Mouse (Mus musculus): ENCODE data around the gene Sp7. TPM values are rescaled to one million over a fixed set of nuclear protein-coding genes. Genes with fewer than 3 reads are reported as not detected.

Gene Sp7
- polyA plus RNA-seq, 1 experiment from 2014 or later: not detected

- Histone ChIP-seq H3K9me3 (ENCODE audit: low read length) (no peaks in the 10 kb centered on the region), H3K4me3 (ENCODE audit: low read depth, low read length) (no peak overlapping the region), H3K27ac (ENCODE audit: low read length) (no peak overlapping the region), H3K9ac (replicated peaks; ENCODE audit: low read depth) (no peak overlapping the region), H3K27me3 (replicated peaks; ENCODE audit: insufficient read depth, low read length) (peaks cover 12% of the 10 kb centered on the region; the same call in 1 of the 2 replicates), H3K4me1 (ENCODE audit: insufficient read depth, low read depth, low read length) (peaks cover 11% of the 10 kb centered on the region), H3K4me2 (replicated peaks; ENCODE audit: low read depth, low read length) (no peak overlapping the region), H3K36me3 (ENCODE audit: insufficient read depth, low read length) (no peaks in the 10 kb centered on the region)
- DNase-seq (ENCODE audit: low spot score): no peak
- TF ChIP-seq EP300 (IDR thresholded peaks at IDR 0.05) (no peak), CTCF (IDR thresholded peaks at IDR 0.05) (no peak)
- no peak for ATAC-seq
- WGBS: 27% methylated on average over 5 of the region's 5 CpGs
Measured at GRCm38 (mm10) chr15:102358834-102359233, 8.1 kb downstream of the Sp7 start.

- Histone ChIP-seq H3K9me3 (ENCODE audit: low read length) (no peaks in the 10 kb centered on the region), H3K9ac (replicated peaks; ENCODE audit: low read depth) (no peak overlapping the region), H3K4me3 (ENCODE audit: low read depth, low read length) (no peak overlapping the region), H3K4me1 (ENCODE audit: insufficient read depth, low read depth, low read length) (peaks cover 11% of the 10 kb centered on the region), H3K4me2 (replicated peaks; ENCODE audit: low read depth, low read length) (peak overlapping the region; percentile 17; the same call in 1 of the 2 replicates), H3K36me3 (ENCODE audit: insufficient read depth, low read length) (no peaks in the 10 kb centered on the region), H3K27ac (ENCODE audit: low read length) (no peak overlapping the region), H3K27me3 (replicated peaks; ENCODE audit: insufficient read depth, low read length) (peaks cover 11% of the 10 kb centered on the region; the same call in 1 of the 2 replicates)
- DNase-seq (ENCODE audit: low spot score) (no peak), ATAC-seq (no peak)
- TF ChIP-seq EP300 (IDR thresholded peaks at IDR 0.05) (no peak), CTCF (IDR thresholded peaks at IDR 0.05) (no peak)
- WGBS: 6% methylated on average over 24 of the region's 25 CpGs
Measured at GRCm38 (mm10) chr15:102358126-102358525, 8.9 kb downstream of the Sp7 start.

- no peaks in the 10 kb centered on the region for H3K36me3 ChIP-seq (ENCODE audit: insufficient read depth, low read length)
- no peaks in the 10 kb centered on the region for H3K9me3 ChIP-seq (ENCODE audit: low read length)
- WGBS: 55% methylated on average over 16 of the region's 16 CpGs
- no peak overlapping the region for H3K4me3 ChIP-seq (ENCODE audit: low read depth, low read length)
- DNase-seq (ENCODE audit: low spot score) (no peak), ATAC-seq (no peak)
- H3K9ac ChIP-seq (replicated peaks; ENCODE audit: low read depth): no peak overlapping the region
- peak overlapping the region; percentile 95; the same call in 1 of the 2 replicates for H3K4me2 ChIP-seq (replicated peaks; ENCODE audit: low read depth, low read length)
- TF ChIP-seq EP300 (IDR thresholded peaks at IDR 0.05) (no peak), CTCF (IDR thresholded peaks at IDR 0.05) (no peak)
- peaks cover 9% of the 10 kb centered on the region; the same call in 1 of the 2 replicates for H3K27me3 ChIP-seq (replicated peaks; ENCODE audit: insufficient read depth, low read length)
- peaks cover 7% of the 10 kb centered on the region for H3K4me1 ChIP-seq (ENCODE audit: insufficient read depth, low read depth, low read length)
- H3K27ac ChIP-seq (ENCODE audit: low read length): no peak overlapping the region
Measured at GRCm38 (mm10) chr15:102356501-102357325, 10.3 kb downstream of the Sp7 start.

GRCm38 (mm10) chr15:102355871-102356441 is 11.0 kb downstream of the Sp7 start:
- Histone ChIP-seq H3K9me3 (ENCODE audit: low read length) (no peaks in the 10 kb centered on the region), H3K27me3 (replicated peaks; ENCODE audit: insufficient read depth, low read length) (peaks cover 9% of the 10 kb centered on the region; the same call in 1 of the 2 replicates), H3K4me3 (ENCODE audit: low read depth, low read length) (peak overlapping the region; percentile 49), H3K9ac (replicated peaks; ENCODE audit: low read depth) (peak overlapping the region; percentile 60), H3K27ac (ENCODE audit: low read length) (no peak overlapping the region), H3K36me3 (ENCODE audit: insufficient read depth, low read length) (no peaks in the 10 kb centered on the region), H3K4me1 (ENCODE audit: insufficient read depth, low read depth, low read length) (peaks cover 7% of the 10 kb centered on the region), H3K4me2 (replicated peaks; ENCODE audit: low read depth, low read length) (peak overlapping the region; percentile 95)
- peak; percentile 22; the same call in 1 of the 2 replicates for ATAC-seq
- TF ChIP-seq EP300 (IDR thresholded peaks at IDR 0.05) (no peak), CTCF (IDR thresholded peaks at IDR 0.05) (no peak)
- 6% methylated on average over 37 of the region's 38 CpGs for WGBS
- DNase-seq (ENCODE audit: low spot score): no peak

- Histone ChIP-seq H3K27ac (ENCODE audit: low read length) (0 out of 2 replicates have a peak overlapping the region, but pooled peaks have one; percentile 5), H3K4me3 (ENCODE audit: low read depth, low read length) (peak overlapping the region; percentile 49), H3K4me2 (replicated peaks; ENCODE audit: low read depth, low read length) (peak overlapping the region; percentile 95), H3K36me3 (ENCODE audit: insufficient read depth, low read length) (no peaks in the 10 kb centered on the region), H3K9ac (replicated peaks; ENCODE audit: low read depth) (peak overlapping the region; percentile 60), H3K27me3 (replicated peaks; ENCODE audit: insufficient read depth, low read length) (peaks cover 9% of the 10 kb centered on the region; the same call in 1 of the 2 replicates), H3K9me3 (ENCODE audit: low read length) (no peaks in the 10 kb centered on the region), H3K4me1 (ENCODE audit: insufficient read depth, low read depth, low read length) (peaks cover 7% of the 10 kb centered on the region)
- under 1% methylated on average over 43 of the region's 49 CpGs for WGBS
- TF ChIP-seq EP300 (IDR thresholded peaks at IDR 0.05) (no peak), CTCF (IDR thresholded peaks at IDR 0.05) (peak; percentile 61)
- peak; percentile 39 for ATAC-seq
- DNase-seq (ENCODE audit: low spot score): peak; percentile 44
Measured at GRCm38 (mm10) chr15:102355134-102355870, 11.7 kb downstream of the Sp7 start.

GRCm38 (mm10) chr15:102353986-102354385 is 13.0 kb downstream of the Sp7 start:
- H3K4me3 ChIP-seq (ENCODE audit: low read depth, low read length): no peak overlapping the region
- WGBS: 81% methylated on average over 2 of the region's 2 CpGs
- no peaks in the 10 kb centered on the region for H3K9me3 ChIP-seq (ENCODE audit: low read length)
- H3K9ac ChIP-seq (replicated peaks; ENCODE audit: low read depth): no peak overlapping the region
- no peak overlapping the region for H3K4me2 ChIP-seq (replicated peaks; ENCODE audit: low read depth, low read length)
- H3K27me3 ChIP-seq (replicated peaks; ENCODE audit: insufficient read depth, low read length): peaks cover 8% of the 10 kb centered on the region; the same call in 1 of the 2 replicates
- H3K4me1 ChIP-seq (ENCODE audit: insufficient read depth, low read depth, low read length): peaks cover 10% of the 10 kb centered on the region
- H3K36me3 ChIP-seq (ENCODE audit: insufficient read depth, low read length): no peaks in the 10 kb centered on the region
- DNase-seq (ENCODE audit: low spot score): no peak
- ATAC-seq: no peak
- TF ChIP-seq CTCF (IDR thresholded peaks at IDR 0.05) (peak; percentile 34), EP300 (IDR thresholded peaks at IDR 0.05) (no peak)
- no peak overlapping the region for H3K27ac ChIP-seq (ENCODE audit: low read length)

Measured in lung, postnatal 0 days (tissue).